16 mouse cellular contexts compared by ENCODE assay signal in the genomic region with DNA sequence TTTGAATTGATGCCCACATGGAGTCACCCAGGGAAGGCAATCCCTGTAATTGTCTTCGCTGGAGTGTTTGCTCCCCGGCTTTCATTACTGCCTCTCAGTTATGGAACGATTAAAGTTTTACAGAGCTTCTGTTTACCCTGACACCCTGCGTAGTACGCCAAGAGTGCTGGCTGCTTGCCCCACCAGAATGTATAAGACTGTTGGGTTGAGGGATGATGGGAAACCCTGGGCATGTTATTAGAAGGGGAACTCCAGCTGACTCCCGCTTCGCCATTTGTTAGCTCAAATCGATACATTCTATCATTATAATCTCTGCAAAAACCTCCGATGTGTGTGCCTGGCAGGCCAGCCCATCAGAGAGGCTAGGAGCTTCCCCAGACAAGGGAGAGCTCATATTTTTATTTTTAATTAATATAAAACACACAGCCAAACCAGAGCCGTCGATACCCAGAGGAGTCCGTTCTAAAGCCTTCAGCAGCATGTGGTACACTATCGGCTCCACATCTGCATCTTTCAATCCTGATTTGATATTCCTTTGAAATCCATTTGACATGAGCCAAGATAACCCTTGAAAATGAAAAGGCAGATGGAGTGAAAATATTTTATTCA.
DNase-seq lines count a peak whose midpoint lies in the region; ATAC-seq lines count a peak whose summit lies in the region.
"Had no signal": no experiment of that assay in that cellular context is flagged by ENCODE, and none has a peak within 500 bp of the region (broad histone marks: within the 10 kb centered on the region; RNA-seq: fewer than 3 reads in every experiment).

No protein-coding gene starts in this region.

- H3K4me2 ChIP-seq in forebrain, embryonic 14.5 days (ENCODE audit: low read length), result no peak overlapping the region
- H3K4me2 ChIP-seq in forebrain, embryonic 12.5 days, result no peak overlapping the region
- H3K4me2 ChIP-seq: heart, embryonic 12.5 days; kidney, embryonic 15.5 days; liver, embryonic 15.5 days had no signal

- peak; percentile 85 for DNase-seq in forebrain, embryonic 14.5 days (ENCODE audit: low spot score)
- peak; percentile 18 to 22 for DNase-seq in layer of hippocampus, postnatal 10 days (ENCODE audit: low spot score in 2 of 2)
- no peak for DNase-seq in layer of hippocampus, adult 11-12 months (ENCODE audit: low spot score)
- DNase-seq in testis, postnatal 14 days (ENCODE audit: low spot score), result peak; percentile 5
- DNase-seq in testis, postnatal 10 days (ENCODE audit: low spot score), result no peak
- DNase-seq in right cerebral cortex, postnatal 4 days, result peak; percentile 59
- no peak for DNase-seq in gastrocnemius, postnatal 14 days
- DNase-seq: cerebellum, adult 11 months; cerebellum, postnatal 25 days; lung, postnatal 14 days had no signal

- intact Hi-C loops in gastrocnemius, postnatal 14 days (cut with DNase I; ENCODE audit: low total_unique reads), result no loop called here

- H3K36me3 ChIP-seq in forebrain, embryonic 14.5 days (ENCODE audit: control insufficient read depth, insufficient read depth, low read length), result no peaks in the 10 kb centered on the region
- no peaks in the 10 kb centered on the region for H3K36me3 ChIP-seq in forebrain, embryonic 12.5 days (replicated peaks)
- H3K36me3 ChIP-seq: heart, embryonic 12.5 days; kidney, embryonic 15.5 days; liver, embryonic 15.5 days had no signal

- peak; percentile 87; the same call in 1 of the 2 replicates for ATAC-seq in forebrain, embryonic 14.5 days
- no peak for ATAC-seq in forebrain, embryonic 12.5 days (ENCODE audit: low FRiP score)
- ATAC-seq: intestine, embryonic 16.5 days had no signal

- H3K4me1 ChIP-seq in forebrain, embryonic 14.5 days (ENCODE audit: control insufficient read depth, insufficient read depth, low read length), result no peaks in the 10 kb centered on the region
- no peaks in the 10 kb centered on the region for H3K4me1 ChIP-seq in forebrain, embryonic 12.5 days
- H3K4me1 ChIP-seq: heart, embryonic 12.5 days; kidney, embryonic 15.5 days; liver, embryonic 15.5 days; megakaryocyte, embryonic 14.5 days had no signal

- 64% methylated on average over 13 of the region's 13 CpGs for WGBS in forebrain, embryonic 14.5 days
- 93% methylated on average over 13 of the region's 13 CpGs for WGBS in forebrain, embryonic 12.5 days

- H3K9me3 ChIP-seq in forebrain, embryonic 14.5 days (replicated peaks; ENCODE audit: control insufficient read depth, low read length), result no peaks in the 10 kb centered on the region
- no peaks in the 10 kb centered on the region for H3K9me3 ChIP-seq in forebrain, embryonic 12.5 days
- H3K9me3 ChIP-seq: heart, embryonic 12.5 days; kidney, embryonic 15.5 days; liver, embryonic 15.5 days had no signal

- H3K9ac ChIP-seq in forebrain, embryonic 14.5 days (ENCODE audit: low read length), result no peak overlapping the region
- no peak overlapping the region for H3K9ac ChIP-seq in forebrain, embryonic 12.5 days
- H3K9ac ChIP-seq: heart, embryonic 12.5 days; kidney, embryonic 15.5 days; liver, embryonic 15.5 days had no signal

- H3K4me3 ChIP-seq in forebrain, embryonic 14.5 days (ENCODE audit: low read depth, low read length), result no peak overlapping the region
- no peak overlapping the region for H3K4me3 ChIP-seq in forebrain, embryonic 12.5 days (replicated peaks)
- H3K4me3 ChIP-seq: heart, embryonic 12.5 days; kidney, embryonic 15.5 days; liver, embryonic 15.5 days; megakaryocyte, embryonic 14.5 days had no signal

- H3K27me3 ChIP-seq in forebrain, embryonic 14.5 days (replicated peaks; ENCODE audit: control insufficient read depth, insufficient read depth, low read length), result no peaks in the 10 kb centered on the region
- no peaks in the 10 kb centered on the region for H3K27me3 ChIP-seq in forebrain, embryonic 12.5 days
- H3K27me3 ChIP-seq: heart, embryonic 12.5 days; kidney, embryonic 15.5 days; liver, embryonic 15.5 days; megakaryocyte, embryonic 14.5 days had no signal

- H3K27ac ChIP-seq in forebrain, embryonic 14.5 days (ENCODE audit: low read depth, low read length), result no peak overlapping the region
- H3K27ac ChIP-seq in forebrain, embryonic 12.5 days, result no peak overlapping the region
- H3K27ac ChIP-seq: kidney, embryonic 15.5 days; liver, embryonic 15.5 days had no signal

Comparison
In these comparisons a context has a peak if more than half of its experiments do, and no peak if none do; other contexts are left out.
1. DNase-seq: peak in forebrain, embryonic 14.5 days (single experiment), layer of hippocampus, postnatal 10 days (2 of 2), testis, postnatal 14 days (single experiment) and right cerebral cortex, postnatal 4 days (single experiment); none in layer of hippocampus, adult 11-12 months (single experiment), testis, postnatal 10 days (single experiment) and gastrocnemius, postnatal 14 days (single experiment).